Mouse (Mus musculus) liver, embryonic 13.5 days (tissue): ENCODE data around the gene Vwc2l. TPM values are rescaled to one million over a fixed set of nuclear protein-coding genes. Genes with fewer than 3 reads are reported as not detected.

Experiments
- ATAC-seq: fragments of 200-750 bp; cut with Nextera tagmentation; 2 replicates; pipeline ENCODE4 v1.8.0; 2017; ENCODE audit warnings: low read depth, mild to moderate bottlenecking, moderate number of reproducible peaks, moderate library complexity
- DNase-seq: peaks from one replicate; pipeline ENCODE4 v3.0.0; 2022
- H3K27ac ChIP-seq: fragments of 300-500 bp; sonication (generic); 2 replicates; pipeline ENCODE4 v1.5.1; 2015; ENCODE audit warnings: moderate library complexity, mild to moderate bottlenecking, inconsistent platforms
- H3K27me3 ChIP-seq: fragments of 300-500 bp; sonication (generic); 2 replicates; pipeline ENCODE4 v1.6.1; 2015; ENCODE audit warnings: mild to moderate bottlenecking, inconsistent platforms
- H3K36me3 ChIP-seq: fragments of 300-500 bp; sonication (generic); 2 replicates; pipeline ENCODE4 v1.6.1; 2015; ENCODE audit warnings: mild to moderate bottlenecking, inconsistent platforms
- H3K4me1 ChIP-seq: fragments of 300-500 bp; sonication (generic); replicated peaks from 2 replicates; pipeline ENCODE4 v1.6.1; 2015; ENCODE audit warnings: inconsistent platforms
- H3K4me2 ChIP-seq: fragments of 300-500 bp; sonication (generic); 2 replicates; pipeline ENCODE4 v1.6.1; 2015; ENCODE audit warnings: inconsistent platforms, mild to moderate bottlenecking, moderate library complexity
- H3K4me3 ChIP-seq: fragments of 300-500 bp; sonication (generic); replicated peaks from 2 replicates; pipeline ENCODE4 v1.5.1; 2015; ENCODE audit warnings: mild to moderate bottlenecking, inconsistent platforms
- H3K9ac ChIP-seq: fragments of 300-500 bp; sonication (generic); 2 replicates; pipeline ENCODE4 v1.6.1; 2015; ENCODE audit warnings: mild to moderate bottlenecking, inconsistent platforms
- H3K9me3 ChIP-seq: fragments of 300-500 bp; sonication (generic); replicated peaks from 2 replicates; pipeline ENCODE4 v1.6.1; 2016; ENCODE audit warnings: inconsistent platforms
- WGBS: fragments of 180-500 bp; shearing (Covaris S2); methylation state at CpG from one replicate; pipeline ENCODE4 v1.1.7; 2015; ENCODE audit not compliant: insufficient replicate concordance; 5-methylcytosine and 5-hydroxymethylcytosine counted together
- polyA plus RNA-seq: library from polyadenylated mRNA; unstranded; fragments of >200 nt; fragmentation: Nextera tagmentation; extraction: Ambion mirVana; gene quantifications from 2 replicates; pipeline ENCODE4 v1.2.1, GENCODE M21; 2015

Vwc2l gene
- polyA plus RNA-seq, 1 experiment from 2014 or later = 0.03 TPM

GRCm38 (mm10) chr1:70845276-70845675, 119.8 kb downstream of the Vwc2l start:
- Histone ChIP-seq H3K36me3 (no peaks in the 10 kb centered on the region), H3K9me3 (no peaks in the 10 kb centered on the region), H3K9ac (no peak overlapping the region), H3K4me1 (no peaks in the 10 kb centered on the region), H3K4me2 (no peak overlapping the region), H3K27me3 (no peaks in the 10 kb centered on the region), H3K27ac (no peak overlapping the region), H3K4me3 (no peak overlapping the region)
- DNase-seq (no peak), ATAC-seq (no peak)

GRCm38 (mm10) chr1:70851633-70852390, 126.3 kb downstream of the Vwc2l start:
- Histone ChIP-seq H3K27me3 (no peaks in the 10 kb centered on the region), H3K9me3 (no peaks in the 10 kb centered on the region), H3K4me3 (no peak overlapping the region), H3K4me2 (no peak overlapping the region), H3K36me3 (no peaks in the 10 kb centered on the region), H3K27ac (no peak overlapping the region), H3K9ac (no peak overlapping the region), H3K4me1 (no peaks in the 10 kb centered on the region)
- DNase-seq (no peak), ATAC-seq (no peak)
- WGBS = 70% methylated on average over 12 of the region's 12 CpGs

- Histone ChIP-seq H3K9me3 (no peaks in the 10 kb centered on the region), H3K4me3 (no peak overlapping the region), H3K9ac (no peak overlapping the region), H3K27ac (no peak overlapping the region), H3K36me3 (no peaks in the 10 kb centered on the region), H3K4me1 (no peaks in the 10 kb centered on the region), H3K4me2 (no peak overlapping the region), H3K27me3 (no peaks in the 10 kb centered on the region)
- 76% methylated on average over 11 of the region's 11 CpGs for WGBS
- ATAC-seq = no peak
- DNase-seq = no peak
These were observed 127.9 kb downstream of the Vwc2l start for GRCm38 (mm10) chr1:70853446-70853845.

GRCm38 (mm10) chr1:70855912-70856311, 130.4 kb downstream of the Vwc2l start:
- Histone ChIP-seq H3K36me3 (no peaks in the 10 kb centered on the region), H3K9me3 (no peaks in the 10 kb centered on the region), H3K4me2 (no peak overlapping the region), H3K9ac (no peak overlapping the region), H3K27ac (no peak overlapping the region), H3K4me3 (no peak overlapping the region), H3K4me1 (no peaks in the 10 kb centered on the region), H3K27me3 (no peaks in the 10 kb centered on the region)
- WGBS = 57% methylated on average over 5 of the region's 5 CpGs
- ATAC-seq = no peak
- DNase-seq = no peak

- DNase-seq (no peak), ATAC-seq (no peak)
- Histone ChIP-seq H3K36me3 (no peaks in the 10 kb centered on the region), H3K27ac (no peak overlapping the region), H3K9ac (no peak overlapping the region), H3K4me1 (no peaks in the 10 kb centered on the region), H3K4me3 (no peak overlapping the region), H3K4me2 (no peak overlapping the region), H3K9me3 (no peaks in the 10 kb centered on the region), H3K27me3 (no peaks in the 10 kb centered on the region)
- 33% methylated on average over 2 of the region's 2 CpGs for WGBS
These were observed 136.2 kb downstream of the Vwc2l start for GRCm38 (mm10) chr1:70861672-70862071.

- no peak overlapping the region for H3K4me3 ChIP-seq
- DNase-seq (no peak), ATAC-seq (no peak)
- no peak overlapping the region for H3K4me2 ChIP-seq
- no peaks in the 10 kb centered on the region for H3K4me1 ChIP-seq
- no peak overlapping the region for H3K27ac ChIP-seq
- no peaks in the 10 kb centered on the region for H3K36me3 ChIP-seq
- H3K9ac ChIP-seq = no peak overlapping the region
- WGBS = 58% methylated on average over 5 of the region's 5 CpGs
- no peaks in the 10 kb centered on the region for H3K9me3 ChIP-seq
- no peaks in the 10 kb centered on the region for H3K27me3 ChIP-seq
These were observed 140.6 kb downstream of the Vwc2l start for GRCm38 (mm10) chr1:70866137-70866536.

GRCm38 (mm10) chr1:70880496-70880895, 155.0 kb downstream of the Vwc2l start:
- no peak for ATAC-seq

GRCm38 (mm10) chr1:70881269-70881668, 155.8 kb downstream of the Vwc2l start:
- Histone ChIP-seq H3K36me3 (no peaks in the 10 kb centered on the region), H3K27me3 (no peaks in the 10 kb centered on the region), H3K9me3 (no peaks in the 10 kb centered on the region), H3K27ac (no peak overlapping the region), H3K4me1 (no peaks in the 10 kb centered on the region), H3K4me3 (no peak overlapping the region), H3K9ac (no peak overlapping the region), H3K4me2 (no peak overlapping the region)
- ATAC-seq (no peak), DNase-seq (no peak)
- WGBS = 70% methylated on average over 3 of the region's 3 CpGs

More at GRCm38 (mm10) chr1:70880496-70880895, 155.0 kb downstream of the Vwc2l start:
- Histone ChIP-seq H3K9ac (no peak overlapping the region), H3K9me3 (no peaks in the 10 kb centered on the region), H3K4me1 (no peaks in the 10 kb centered on the region), H3K27ac (no peak overlapping the region), H3K4me2 (no peak overlapping the region), H3K36me3 (no peaks in the 10 kb centered on the region), H3K4me3 (no peak overlapping the region), H3K27me3 (no peaks in the 10 kb centered on the region)
- 72% methylated on average over 2 of the region's 2 CpGs for WGBS
- DNase-seq = no peak

- no peak overlapping the region for H3K4me2 ChIP-seq
- no peaks in the 10 kb centered on the region for H3K4me1 ChIP-seq
- H3K9me3 ChIP-seq = no peaks in the 10 kb centered on the region
- no peak overlapping the region for H3K4me3 ChIP-seq
- ATAC-seq (no peak), DNase-seq (no peak)
- no peak overlapping the region for H3K27ac ChIP-seq
- no peak overlapping the region for H3K9ac ChIP-seq
- H3K27me3 ChIP-seq = no peaks in the 10 kb centered on the region
- WGBS = 64% methylated on average over 4 of the region's 4 CpGs
- H3K36me3 ChIP-seq = no peaks in the 10 kb centered on the region
These were observed 158.6 kb downstream of the Vwc2l start for GRCm38 (mm10) chr1:70884156-70884555.

GRCm38 (mm10) chr1:70902311-70902710, 176.8 kb downstream of the Vwc2l start:
- no peaks in the 10 kb centered on the region for H3K36me3 ChIP-seq
- H3K27ac ChIP-seq = peak overlapping the region; percentile 89
- WGBS = 8% methylated on average over 3 of the region's 3 CpGs
- peak; percentile 74 for DNase-seq
- H3K4me3 ChIP-seq = no peak overlapping the region
- H3K4me1 ChIP-seq = peaks cover 27% of the 10 kb centered on the region
- no peaks in the 10 kb centered on the region for H3K9me3 ChIP-seq
- ATAC-seq = peak; percentile 99
- no peak overlapping the region for H3K9ac ChIP-seq
- H3K27me3 ChIP-seq = no peaks in the 10 kb centered on the region
- peak overlapping the region; percentile 43 for H3K4me2 ChIP-seq

- Histone ChIP-seq H3K9ac (no peak overlapping the region), H3K4me3 (no peak overlapping the region), H3K27ac (no peak overlapping the region), H3K27me3 (no peaks in the 10 kb centered on the region), H3K9me3 (no peaks in the 10 kb centered on the region), H3K4me2 (no peak overlapping the region), H3K36me3 (no peaks in the 10 kb centered on the region), H3K4me1 (peaks cover 21% of the 10 kb centered on the region)
- WGBS = 80% methylated on average over 2 of the region's 2 CpGs
- DNase-seq (no peak), ATAC-seq (no peak)
These were observed 181.9 kb downstream of the Vwc2l start for GRCm38 (mm10) chr1:70907366-70907765.

- Histone ChIP-seq H3K27ac (no peak overlapping the region), H3K9ac (no peak overlapping the region), H3K4me1 (peaks cover 9% of the 10 kb centered on the region), H3K36me3 (no peaks in the 10 kb centered on the region), H3K4me3 (no peak overlapping the region), H3K4me2 (no peak overlapping the region), H3K9me3 (no peaks in the 10 kb centered on the region), H3K27me3 (no peaks in the 10 kb centered on the region)
- DNase-seq (no peak), ATAC-seq (no peak)
- WGBS = 56% methylated on average over 4 of the region's 4 CpGs
These were observed 185.7 kb downstream of the Vwc2l start for GRCm38 (mm10) chr1:70911235-70911634.
